Mouse (Mus musculus) lung, postnatal 0 days (tissue): ENCODE results near the gene Bcl11b.

Experiments used
- CTCF ChIP-seq: IDR thresholded peaks from 2 replicates; pipeline ENCODE4 v1.5.1; 2016; ENCODE audit warnings: antibody characterized with exemption, mild to moderate bottlenecking
- EP300 ChIP-seq: IDR thresholded peaks from 2 replicates; pipeline ENCODE4 v1.6.1; 2016; ENCODE audit warnings: antibody characterized with exemption, mild to moderate bottlenecking, control low read depth

DNA sequence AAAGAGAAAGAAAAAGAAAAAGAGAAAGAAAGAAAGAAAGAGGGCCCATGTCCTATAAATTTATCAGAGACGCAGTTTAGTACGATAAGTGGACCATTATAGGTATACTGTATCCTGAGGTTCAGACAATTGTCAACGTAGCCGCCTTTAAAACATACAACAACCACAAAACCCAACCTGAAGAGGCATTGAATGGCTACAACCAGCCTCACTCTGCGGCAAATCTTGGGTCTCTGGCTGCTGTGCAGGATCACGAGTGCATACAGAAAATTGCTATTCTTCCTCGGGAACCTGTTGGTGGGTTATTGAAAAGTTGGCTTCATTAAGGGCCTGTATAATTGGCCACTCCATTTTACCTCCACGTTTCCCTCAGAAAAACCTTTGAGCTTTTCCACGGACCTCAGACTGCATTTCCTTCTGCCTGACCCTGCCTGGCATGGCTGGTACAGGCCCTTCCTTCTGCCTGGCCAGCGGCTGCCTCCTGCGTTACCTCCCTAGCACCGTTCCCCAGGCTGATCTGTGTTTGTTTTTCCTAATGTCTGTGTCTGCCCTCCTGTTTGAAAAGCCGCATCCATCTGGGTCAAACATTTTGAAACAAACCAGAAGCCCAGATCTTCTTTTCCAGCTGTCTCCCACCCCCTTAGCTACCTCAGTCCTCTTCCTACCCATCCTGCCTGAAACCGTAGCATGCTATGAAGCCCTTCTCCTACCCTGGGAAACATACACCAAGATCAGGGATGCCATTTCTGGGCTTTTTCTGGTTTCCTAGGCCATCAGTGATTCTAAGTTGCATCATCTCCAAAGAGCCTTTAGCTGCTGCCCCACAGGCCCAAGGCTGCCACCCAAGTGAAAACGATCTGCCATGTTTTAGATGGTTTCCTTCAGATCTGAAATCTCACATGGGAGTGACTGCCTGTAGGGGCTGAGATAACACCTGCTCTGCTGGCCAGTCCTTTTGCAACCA is 3.4 kb downstream of the Bcl11b start:
- no peak for TF ChIP-seq CTCF
- no peak for TF ChIP-seq EP300
